Mouse (Mus musculus) C2C12 (cell line): ENCODE results near the gene Itprip.

ENCODE experiments used
- CEBPB ChIP-seq: IDR thresholded peaks from one replicate; pipeline ENCODE4 v1.6.1; 2011; ENCODE audit warnings: low read depth, mild to moderate bottlenecking, control low read depth, moderate library complexity
- CTCF ChIP-seq: IDR thresholded peaks from one replicate; pipeline ENCODE4 v1.5.1; 2011; ENCODE audit not compliant: control insufficient read depth, insufficient read depth, insufficient read length
- MAX ChIP-seq: IDR thresholded peaks from one replicate; pipeline ENCODE4 v1.6.1; 2011; ENCODE audit warnings: mild to moderate bottlenecking, control low read depth
- MYOD1 ChIP-seq: IDR thresholded peaks from one replicate; pipeline ENCODE4 v1.6.1; 2011; ENCODE audit warnings: low read depth; ENCODE audit not compliant: control insufficient read depth, insufficient read length
- MYOG ChIP-seq: IDR thresholded peaks from one replicate; pipeline ENCODE4 v1.6.1; 2011; ENCODE audit not compliant: control insufficient read depth, insufficient read length; ENCODE audit errors: extremely low read depth
- USF1 ChIP-seq: IDR thresholded peaks from one replicate; pipeline ENCODE4 v1.6.1; 2011; ENCODE audit warnings: low read depth, mild to moderate bottlenecking, control low read depth, moderate library complexity

DNA sequence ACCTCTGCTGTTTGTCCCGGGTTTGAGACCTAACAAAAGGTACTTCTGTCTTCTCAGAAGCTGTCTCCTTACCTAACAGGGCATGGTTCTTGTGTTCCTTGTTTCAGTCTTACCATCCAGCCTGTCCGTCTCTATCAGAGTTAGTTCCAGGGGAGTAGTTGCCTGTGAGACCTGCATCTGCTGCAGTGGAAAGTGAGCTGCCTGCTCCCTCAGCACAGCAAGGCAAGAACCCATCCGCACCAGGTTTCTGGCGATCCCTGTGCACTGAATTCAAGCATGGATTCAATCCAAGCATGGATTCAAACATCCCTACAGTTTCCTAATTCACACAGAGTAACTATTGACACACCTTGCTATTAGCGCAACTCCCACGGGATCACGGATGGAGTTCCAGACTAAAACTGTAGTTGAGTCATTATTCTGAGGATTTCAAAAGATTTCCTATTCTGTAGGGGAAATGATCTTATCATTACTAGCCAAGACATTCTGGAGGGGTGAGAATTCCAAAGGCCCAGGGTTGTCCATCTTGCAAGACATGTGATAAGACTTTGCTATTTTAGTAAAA, 48.9 kb downstream of the Itprip start:
- TF ChIP-seq USF1, result no peak
- no peak for TF ChIP-seq CTCF
- peak; percentile 57 for TF ChIP-seq CEBPB
- TF ChIP-seq MAX, result no peak
- no peak for TF ChIP-seq MYOD1
- TF ChIP-seq MYOG, result no peak
